Mouse (Mus musculus): ENCODE measurements around the gene Usp54. TPM values are rescaled to one million over a fixed set of nuclear protein-coding genes. Genes with fewer than 3 reads are reported as not detected.

Usp54 gene
- polyA plus RNA-seq, 1 experiment from 2014 or later, result 13.8 TPM

DNA sequence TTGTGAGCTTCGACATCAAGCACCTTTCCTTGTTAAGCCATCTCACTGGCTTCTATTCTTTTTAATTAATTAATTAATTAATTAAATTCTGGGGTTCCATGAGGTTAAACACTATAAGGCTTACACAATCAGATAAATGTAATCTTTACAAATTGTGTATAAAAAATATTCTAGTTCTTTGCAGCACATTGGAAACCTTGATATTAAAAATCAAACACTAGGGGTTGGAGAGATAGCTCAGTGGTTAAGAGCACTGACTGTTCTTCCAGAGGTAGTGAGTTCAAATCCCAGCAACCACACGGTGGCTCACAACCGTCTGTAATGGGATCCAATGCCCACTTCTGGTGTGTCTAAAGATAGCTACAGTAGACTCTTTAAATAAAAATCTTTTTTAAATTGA is 18.0 kb downstream of the Usp54 start:
- no peaks in the 10 kb centered on the region for H3K27me3 ChIP-seq (ENCODE audit: control insufficient read depth, insufficient read depth, low read depth, low read length)
- H3K4me1 ChIP-seq (ENCODE audit: control insufficient read depth, insufficient read depth, low read length), result no peaks in the 10 kb centered on the region
- H3K9ac ChIP-seq (ENCODE audit: low read depth, low read length), result no peak overlapping the region
- H3K9me3 ChIP-seq (replicated peaks; ENCODE audit: control insufficient read depth, low read length, poor library complexity, severe bottlenecking), result no peaks in the 10 kb centered on the region
- WGBS, result 93% methylated on average over 3 of the region's 3 CpGs
- no peak overlapping the region for H3K4me3 ChIP-seq (ENCODE audit: low read depth, low read length)
- no peaks in the 10 kb centered on the region for H3K36me3 ChIP-seq (ENCODE audit: control insufficient read depth, insufficient read depth, low read length)
- no peak overlapping the region for H3K27ac ChIP-seq (ENCODE audit: low read length)
- H3K4me2 ChIP-seq (ENCODE audit: low read length), result no peak overlapping the region
- ATAC-seq, result no peak

- 91% methylated on average over 2 of the region's 2 CpGs for WGBS
- Histone ChIP-seq H3K4me2 (ENCODE audit: low read length) (no peak overlapping the region), H3K27me3 (ENCODE audit: control insufficient read depth, insufficient read depth, low read depth, low read length) (no peaks in the 10 kb centered on the region), H3K9me3 (replicated peaks; ENCODE audit: control insufficient read depth, low read length, poor library complexity, severe bottlenecking) (no peaks in the 10 kb centered on the region), H3K27ac (ENCODE audit: low read length) (no peak overlapping the region), H3K36me3 (ENCODE audit: control insufficient read depth, insufficient read depth, low read length) (no peaks in the 10 kb centered on the region), H3K4me1 (ENCODE audit: control insufficient read depth, insufficient read depth, low read length) (no peaks in the 10 kb centered on the region), H3K9ac (ENCODE audit: low read depth, low read length) (no peak overlapping the region), H3K4me3 (ENCODE audit: low read depth, low read length) (no peak overlapping the region)
- ATAC-seq, result no peak
These were observed 18.5 kb downstream of the Usp54 start for GRCm38 (mm10) chr14:20622412-20622811.

DNA sequence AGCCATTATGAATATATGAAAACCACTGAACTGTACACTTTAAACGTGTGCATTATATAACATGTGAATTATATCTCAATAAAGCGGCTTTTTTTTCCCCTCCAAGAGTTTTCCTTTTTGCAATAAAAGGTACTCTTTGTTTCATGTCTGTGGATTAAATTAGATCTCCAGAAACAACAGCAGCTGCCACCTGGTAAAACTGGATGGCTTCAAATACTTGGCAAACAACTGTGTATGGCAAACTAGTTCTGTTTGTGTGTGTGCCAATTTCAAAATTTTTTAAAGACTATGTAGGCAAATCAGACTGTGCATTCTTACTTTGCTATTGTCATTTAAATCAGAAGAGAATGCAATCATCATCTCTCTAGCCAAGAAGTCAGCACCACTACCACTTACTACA is 19.0 kb downstream of the Usp54 start:
- H3K9me3 ChIP-seq (replicated peaks; ENCODE audit: control insufficient read depth, low read length, poor library complexity, severe bottlenecking), result no peaks in the 10 kb centered on the region
- no peak overlapping the region for H3K9ac ChIP-seq (ENCODE audit: low read depth, low read length)
- no peak overlapping the region for H3K4me2 ChIP-seq (ENCODE audit: low read length)
- 89% methylated on average over 2 of the region's 2 CpGs for WGBS
- H3K4me3 ChIP-seq (ENCODE audit: low read depth, low read length), result no peak overlapping the region
- H3K4me1 ChIP-seq (ENCODE audit: control insufficient read depth, insufficient read depth, low read length), result no peaks in the 10 kb centered on the region
- no peaks in the 10 kb centered on the region for H3K36me3 ChIP-seq (ENCODE audit: control insufficient read depth, insufficient read depth, low read length)
- no peak for ATAC-seq
- no peaks in the 10 kb centered on the region for H3K27me3 ChIP-seq (ENCODE audit: control insufficient read depth, insufficient read depth, low read depth, low read length)
- no peak overlapping the region for H3K27ac ChIP-seq (ENCODE audit: low read length)

GRCm38 (mm10) chr14:20619131-20619530 is 21.7 kb downstream of the Usp54 start:
- H3K27ac ChIP-seq (ENCODE audit: low read length), result no peak overlapping the region
- no peaks in the 10 kb centered on the region for H3K36me3 ChIP-seq (ENCODE audit: control insufficient read depth, insufficient read depth, low read length)
- no peak overlapping the region for H3K4me3 ChIP-seq (ENCODE audit: low read depth, low read length)
- ATAC-seq, result no peak
- no peak overlapping the region for H3K4me2 ChIP-seq (ENCODE audit: low read length)
- H3K4me1 ChIP-seq (ENCODE audit: control insufficient read depth, insufficient read depth, low read length), result no peaks in the 10 kb centered on the region
- no peaks in the 10 kb centered on the region for H3K27me3 ChIP-seq (ENCODE audit: control insufficient read depth, insufficient read depth, low read depth, low read length)
- H3K9ac ChIP-seq (ENCODE audit: low read depth, low read length), result no peak overlapping the region
- no peaks in the 10 kb centered on the region for H3K9me3 ChIP-seq (replicated peaks; ENCODE audit: control insufficient read depth, low read length, poor library complexity, severe bottlenecking)

DNA sequence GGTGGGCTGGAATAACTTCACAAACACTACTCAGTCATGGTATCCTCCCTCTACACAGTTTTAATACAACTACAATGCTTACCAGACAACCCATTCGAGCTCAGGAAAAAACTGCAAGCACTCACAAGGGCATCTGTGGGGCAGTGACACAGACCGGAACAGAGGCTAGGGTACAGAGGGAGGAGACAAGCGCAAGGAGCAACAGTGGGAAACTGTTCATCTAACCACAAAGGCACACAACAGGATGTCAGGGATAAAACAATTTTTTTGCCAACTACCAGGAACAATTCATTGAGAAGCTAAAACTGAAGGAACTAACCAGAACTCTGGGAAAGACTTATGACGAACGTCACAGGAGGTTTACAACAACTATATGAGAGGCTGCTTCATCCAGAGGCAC is 22.7 kb downstream of the Usp54 start:
- Histone ChIP-seq H3K4me2 (ENCODE audit: low read length) (no peak overlapping the region), H3K27me3 (ENCODE audit: control insufficient read depth, insufficient read depth, low read depth, low read length) (no peaks in the 10 kb centered on the region), H3K36me3 (ENCODE audit: control insufficient read depth, insufficient read depth, low read length) (no peaks in the 10 kb centered on the region), H3K4me1 (ENCODE audit: control insufficient read depth, insufficient read depth, low read length) (no peaks in the 10 kb centered on the region), H3K9me3 (replicated peaks; ENCODE audit: control insufficient read depth, low read length, poor library complexity, severe bottlenecking) (no peaks in the 10 kb centered on the region), H3K9ac (ENCODE audit: low read depth, low read length) (no peak overlapping the region), H3K27ac (ENCODE audit: low read length) (no peak overlapping the region), H3K4me3 (ENCODE audit: low read depth, low read length) (no peak overlapping the region)
- no peak for ATAC-seq
- 79% methylated on average over 5 of the region's 5 CpGs for WGBS

GRCm38 (mm10) chr14:20616421-20616820 is 24.4 kb downstream of the Usp54 start:
- Histone ChIP-seq H3K36me3 (ENCODE audit: control insufficient read depth, insufficient read depth, low read length) (no peaks in the 10 kb centered on the region), H3K27ac (ENCODE audit: low read length) (no peak overlapping the region), H3K4me2 (ENCODE audit: low read length) (no peak overlapping the region), H3K27me3 (ENCODE audit: control insufficient read depth, insufficient read depth, low read depth, low read length) (no peaks in the 10 kb centered on the region), H3K9me3 (replicated peaks; ENCODE audit: control insufficient read depth, low read length, poor library complexity, severe bottlenecking) (no peaks in the 10 kb centered on the region), H3K9ac (ENCODE audit: low read depth, low read length) (no peak overlapping the region), H3K4me3 (ENCODE audit: low read depth, low read length) (no peak overlapping the region), H3K4me1 (ENCODE audit: control insufficient read depth, insufficient read depth, low read length) (no peaks in the 10 kb centered on the region)
- no peak for ATAC-seq
- 39% methylated on average over 2 of the region's 2 CpGs for WGBS

- H3K4me3 ChIP-seq (ENCODE audit: low read depth, low read length), result no peak overlapping the region
- no peak for ATAC-seq
- H3K4me2 ChIP-seq (ENCODE audit: low read length), result no peak overlapping the region
- H3K9me3 ChIP-seq (replicated peaks; ENCODE audit: control insufficient read depth, low read length, poor library complexity, severe bottlenecking), result no peaks in the 10 kb centered on the region
- H3K9ac ChIP-seq (ENCODE audit: low read depth, low read length), result no peak overlapping the region
- H3K27me3 ChIP-seq (ENCODE audit: control insufficient read depth, insufficient read depth, low read depth, low read length), result no peaks in the 10 kb centered on the region
- no peak overlapping the region for H3K27ac ChIP-seq (ENCODE audit: low read length)
- 98% methylated on average over 2 of the region's 2 CpGs for WGBS
- H3K4me1 ChIP-seq (ENCODE audit: control insufficient read depth, insufficient read depth, low read length), result no peaks in the 10 kb centered on the region
- no peaks in the 10 kb centered on the region for H3K36me3 ChIP-seq (ENCODE audit: control insufficient read depth, insufficient read depth, low read length)
These were observed 25.8 kb downstream of the Usp54 start for GRCm38 (mm10) chr14:20615075-20615474.

DNA sequence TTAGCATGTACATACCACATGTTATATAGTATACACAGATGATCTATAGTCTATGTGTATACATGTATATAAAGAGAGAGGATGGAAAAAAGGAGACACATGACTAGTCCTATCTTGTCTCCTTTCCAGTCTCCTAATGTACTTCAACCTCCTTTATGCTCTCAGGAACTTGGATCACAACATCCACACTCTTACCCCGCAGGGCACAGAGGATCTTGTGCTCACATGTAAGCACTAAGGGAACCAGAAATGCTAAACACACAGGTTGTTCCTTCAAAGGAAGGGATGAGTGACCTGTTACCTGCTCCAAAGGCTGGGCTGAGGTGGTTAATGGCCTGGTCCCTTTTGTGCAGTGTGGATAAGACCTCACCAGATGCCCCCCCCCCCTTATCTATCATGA is 28.0 kb downstream of the Usp54 start:
- Histone ChIP-seq H3K9ac (ENCODE audit: low read depth, low read length) (no peak overlapping the region), H3K4me3 (ENCODE audit: low read depth, low read length) (no peak overlapping the region), H3K4me2 (ENCODE audit: low read length) (no peak overlapping the region), H3K4me1 (ENCODE audit: control insufficient read depth, insufficient read depth, low read length) (no peaks in the 10 kb centered on the region), H3K36me3 (ENCODE audit: control insufficient read depth, insufficient read depth, low read length) (no peaks in the 10 kb centered on the region), H3K9me3 (replicated peaks; ENCODE audit: control insufficient read depth, low read length, poor library complexity, severe bottlenecking) (no peaks in the 10 kb centered on the region), H3K27ac (ENCODE audit: low read length) (no peak overlapping the region), H3K27me3 (ENCODE audit: control insufficient read depth, insufficient read depth, low read depth, low read length) (no peaks in the 10 kb centered on the region)
- ATAC-seq, result no peak
- WGBS, result 96% methylated on average over 1 of the region's 1 CpGs

GRCm38 (mm10) chr14:20610146-20610545 is 30.7 kb downstream of the Usp54 start:
- no peak overlapping the region for H3K4me3 ChIP-seq (ENCODE audit: low read depth, low read length)
- no peaks in the 10 kb centered on the region for H3K9me3 ChIP-seq (replicated peaks; ENCODE audit: control insufficient read depth, low read length, poor library complexity, severe bottlenecking)
- ATAC-seq, result no peak
- WGBS, result 86% methylated on average over 4 of the region's 4 CpGs
- no peaks in the 10 kb centered on the region for H3K4me1 ChIP-seq (ENCODE audit: control insufficient read depth, insufficient read depth, low read length)
- H3K9ac ChIP-seq (ENCODE audit: low read depth, low read length), result no peak overlapping the region
- H3K27me3 ChIP-seq (ENCODE audit: control insufficient read depth, insufficient read depth, low read depth, low read length), result no peaks in the 10 kb centered on the region
- H3K27ac ChIP-seq (ENCODE audit: low read length), result no peak overlapping the region
- H3K36me3 ChIP-seq (ENCODE audit: control insufficient read depth, insufficient read depth, low read length), result peaks cover 7% of the 10 kb centered on the region; the same call in 1 of the 2 replicates
- no peak overlapping the region for H3K4me2 ChIP-seq (ENCODE audit: low read length)

- no peak overlapping the region for H3K9ac ChIP-seq (ENCODE audit: low read depth, low read length)
- H3K27ac ChIP-seq (ENCODE audit: low read length), result no peak overlapping the region
- peaks cover 7% of the 10 kb centered on the region; the same call in 1 of the 2 replicates for H3K36me3 ChIP-seq (ENCODE audit: control insufficient read depth, insufficient read depth, low read length)
- H3K4me3 ChIP-seq (ENCODE audit: low read depth, low read length), result no peak overlapping the region
- no peak overlapping the region for H3K4me2 ChIP-seq (ENCODE audit: low read length)
- no peaks in the 10 kb centered on the region for H3K27me3 ChIP-seq (ENCODE audit: control insufficient read depth, insufficient read depth, low read depth, low read length)
- WGBS, result 98% methylated on average over 3 of the region's 3 CpGs
- no peaks in the 10 kb centered on the region for H3K4me1 ChIP-seq (ENCODE audit: control insufficient read depth, insufficient read depth, low read length)
- no peaks in the 10 kb centered on the region for H3K9me3 ChIP-seq (replicated peaks; ENCODE audit: control insufficient read depth, low read length, poor library complexity, severe bottlenecking)
- ATAC-seq, result no peak
These were observed 31.3 kb downstream of the Usp54 start for GRCm38 (mm10) chr14:20609519-20609918.

All from midbrain, embryonic 16.5 days (tissue).